Mouse (Mus musculus): ENCODE measurements around the gene Ttf1.

Ttf1 gene

GRCm38 (mm10) chr2:29122446-29122845, 62.4 kb downstream of the Ttf1 start:
- in situ Hi-C loops (cut with MboI; ENCODE audit: low sequenced_read_pairs), result no loop called here

- in situ Hi-C loops (cut with MboI; ENCODE audit: low sequenced_read_pairs), result no loop called here
These were observed 64.0 kb downstream of the Ttf1 start, which contains the start of gene Setx for GRCm38 (mm10) chr2:29123907-29124569. Setx (plus strand) TSS chr2:29124181.

- in situ Hi-C loops (cut with MboI; ENCODE audit: low sequenced_read_pairs), result no loop called here
These were observed 64.5 kb downstream of the Ttf1 start for GRCm38 (mm10) chr2:29124571-29124935.

GRCm38 (mm10) chr2:29124936-29125701, 65.1 kb downstream of the Ttf1 start:
- in situ Hi-C loops (cut with MboI; ENCODE audit: low sequenced_read_pairs), result no loop called here

GRCm38 (mm10) chr2:29130118-29130899, 70.2 kb downstream of the Ttf1 start:
- in situ Hi-C loops (cut with MboI; ENCODE audit: low sequenced_read_pairs), result no loop called here

GRCm38 (mm10) chr2:29135161-29135560, 75.1 kb downstream of the Ttf1 start:
- in situ Hi-C loops (cut with MboI; ENCODE audit: low sequenced_read_pairs), result no loop called here
